Comparison of ENCODE assay signal across 14 mouse cellular contexts in the genomic region with DNA sequence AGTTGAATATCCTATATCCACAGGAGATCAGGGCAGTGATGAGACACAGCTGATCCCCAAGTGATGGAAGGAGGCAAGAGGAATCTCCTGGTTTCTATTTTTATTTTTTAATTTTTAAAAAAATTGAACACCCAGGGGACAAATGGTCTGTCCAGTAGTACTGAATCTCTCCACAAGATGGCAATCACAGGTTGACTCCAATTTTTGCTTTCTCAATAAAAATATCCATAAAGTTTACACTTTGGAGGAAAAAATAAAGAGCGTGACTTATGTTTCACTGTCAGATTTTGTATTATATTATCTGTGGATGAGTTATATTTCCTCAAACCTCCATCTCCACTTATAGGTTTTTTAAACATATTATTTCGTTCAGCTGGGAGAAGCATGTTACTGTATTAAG.
A peak's percentile ranks its signal among the peaks of the same experiment; 100 is the strongest.
DNase-seq lines count a peak whose midpoint lies in the region; ATAC-seq and TF ChIP-seq lines count a peak whose summit lies in the region.
"Had no signal": no experiment of that assay in that cellular context is flagged by ENCODE, and none has a peak within 500 bp of the region (broad histone marks: within the 10 kb centered on the region; RNA-seq: fewer than 3 reads in every experiment).

No protein-coding gene starts in this region.

- peak; percentile 18; the same call in 1 of the 2 replicates for TF ChIP-seq CTCF in gastrocnemius, adult 2 months (IDR thresholded peaks at IDR 0.05)
- TF ChIP-seq CTCF in CH12.LX (conservative IDR thresholded peaks at IDR 0.05 in 1 of 2, IDR thresholded peaks at IDR 0.05 in 1 of 2; ENCODE audit: low read depth in 2 of 2, low read length in 2 of 2) = peak in 1 of 2 experiments; percentile 65; a peak in 3 of 4 replicates

- no peaks in the 10 kb centered on the region for H3K79me2 ChIP-seq in CH12.LX (replicated peaks; ENCODE audit: control insufficient read depth, extremely low read depth, insufficient read depth, poor library complexity, severe bottlenecking)

- no peak for DNase-seq in gastrocnemius, adult 2 months
- no peak for DNase-seq in gastrocnemius, postnatal 4 days (ENCODE audit: low spot score in 2 of 2)
- DNase-seq in limb, embryonic 14.5 days (ENCODE audit: low spot score) = peak; percentile 36
- no peak for DNase-seq in limb, embryonic 10.5 days (ENCODE audit: low spot score)
- DNase-seq in CH12.LX (ENCODE audit: extremely low read depth) = peak; percentile 26
- DNase-seq in NIH3T3 (ENCODE audit: low read depth) = peak; percentile 68
- no peak for DNase-seq in spleen, postnatal 36 days (ENCODE audit: low spot score in 2 of 2)
- DNase-seq: adrenal gland, adult 8-10 months; cerebellum, adult 8-10 months; gastrocnemius, postnatal 14 days; kidney, adult 11 months; layer of hippocampus, adult 9-11 months had no signal

- peak; percentile 76 for TF ChIP-seq RAD21 in CH12.LX (IDR thresholded peaks at IDR 0.05; ENCODE audit: low read depth, low read length)

- no peak for TF ChIP-seq EP300 in CH12.LX (IDR thresholded peaks at IDR 0.05; ENCODE audit: low read length)

- H3K4me3 ChIP-seq in gastrocnemius, adult 2 months = no peak overlapping the region
- no peak overlapping the region for H3K4me3 ChIP-seq in limb, embryonic 14.5 days (replicated peaks; ENCODE audit: low read length)
- H3K4me3 ChIP-seq in limb, embryonic 10.5 days = no peak overlapping the region
- no peak overlapping the region for H3K4me3 ChIP-seq in CH12.LX (replicated peaks in 1 of 3; ENCODE audit: low read depth in 2 of 3, low read length in 2 of 3, poor library complexity in 1 of 3)

- H3K36me3 ChIP-seq in limb, embryonic 14.5 days (ENCODE audit: control insufficient read depth, insufficient read depth, low read length) = no peaks in the 10 kb centered on the region
- H3K36me3 ChIP-seq in limb, embryonic 10.5 days = no peaks in the 10 kb centered on the region
- no peaks in the 10 kb centered on the region for H3K36me3 ChIP-seq in CH12.LX (replicated peaks in 1 of 2; ENCODE audit: control insufficient read depth in 1 of 2, insufficient read depth in 1 of 2, low read length in 1 of 2)
- H3K36me3 ChIP-seq: G1E had no signal

- in situ Hi-C loops in CH12.LX (cut with MboI; ENCODE audit: low pct_ligation_motif_present, low pct_unique_long_range_greater_than_20kb, low sequenced_read_pairs) = loop anchor here (25.0 kb wide), 1 partner anchor 173 kb away; no protein-coding TSS in a partner anchor

- WGBS in limb, embryonic 14.5 days = 32% methylated on average over 2 of the region's 2 CpGs
- 74% methylated on average over 2 of the region's 2 CpGs for WGBS in limb, embryonic 10.5 days

- H3K27ac ChIP-seq in gastrocnemius, adult 2 months = no peak overlapping the region
- no peak overlapping the region for H3K27ac ChIP-seq in limb, embryonic 14.5 days (replicated peaks; ENCODE audit: low read depth, low read length)
- H3K27ac ChIP-seq in limb, embryonic 10.5 days = no peak overlapping the region
- H3K27ac ChIP-seq in CH12.LX (ENCODE audit: insufficient read depth, low read depth) = no peak overlapping the region
- H3K27ac ChIP-seq: liver, embryonic 14.5 days had no signal

- H3K9me3 ChIP-seq in limb, embryonic 14.5 days (ENCODE audit: control insufficient read depth, low read length) = no peaks in the 10 kb centered on the region
- H3K9me3 ChIP-seq in limb, embryonic 10.5 days (replicated peaks) = no peaks in the 10 kb centered on the region
- H3K9me3 ChIP-seq in CH12.LX (replicated peaks; ENCODE audit: low read length) = no peaks in the 10 kb centered on the region
- H3K9me3 ChIP-seq: G1E had no signal

- H3K4me2 ChIP-seq in limb, embryonic 14.5 days (replicated peaks; ENCODE audit: low read depth, low read length, severe bottlenecking) = no peak overlapping the region
- no peak overlapping the region for H3K4me2 ChIP-seq in CH12.LX (ENCODE audit: insufficient read depth, low read depth, poor library complexity, severe bottlenecking)

- no peak for TF ChIP-seq POLR2A in limb, embryonic 14.5 days (IDR thresholded peaks at IDR 0.05; ENCODE audit: borderline replicate concordance, extremely low read depth, insufficient read depth, insufficient read length)
- TF ChIP-seq POLR2A in CH12.LX (IDR thresholded peaks at IDR 0.05; ENCODE audit: low read depth, low read length) = no peak

- dilution Hi-C loops in CH12.LX (cut with MboI; ENCODE audit: extremely low pct_ligation_motif_present, extremely low pct_unique_long_range_greater_than_20kb, low sequenced_read_pairs) = no loop called here

- no peak overlapping the region for H3K9ac ChIP-seq in limb, embryonic 14.5 days (ENCODE audit: low read depth, low read length, severe bottlenecking)
- no peak overlapping the region for H3K9ac ChIP-seq in CH12.LX (ENCODE audit: insufficient read depth, low read depth)
- H3K9ac ChIP-seq: liver, embryonic 14.5 days had no signal

- no peak for ATAC-seq in limb, embryonic 14.5 days (ENCODE audit: low FRiP score, low read depth)

- intact Hi-C loops in gastrocnemius, adult 2 months (cut with DNase I) = no loop called here

- no peaks in the 10 kb centered on the region for H3K4me1 ChIP-seq in limb, embryonic 14.5 days (ENCODE audit: control insufficient read depth, insufficient read depth, low read length)
- H3K4me1 ChIP-seq in limb, embryonic 10.5 days = 0 out of 2 replicates have a peak, but pooled peaks cover 3% of the 10 kb centered on the region
- H3K4me1 ChIP-seq in CH12.LX (ENCODE audit: control insufficient read depth in 1 of 2, insufficient read depth in 2 of 2) = 0 out of 4 replicates have a peak, but pooled peaks cover 0 to 3% of the 10 kb centered on the region in 2 experiments

- no peaks in the 10 kb centered on the region for H3K27me3 ChIP-seq in limb, embryonic 14.5 days (ENCODE audit: control insufficient read depth, insufficient read depth, low read length)
- H3K27me3 ChIP-seq in limb, embryonic 10.5 days (ENCODE audit: low read depth, poor library complexity, severe bottlenecking) = no peaks in the 10 kb centered on the region
- no peaks in the 10 kb centered on the region for H3K27me3 ChIP-seq in CH12.LX (replicated peaks)

TF ChIP-seq in CH12.LX, 34 proteins besides CTCF, POLR2A, EP300 and RAD21:
- TF ChIP-seq ZNF384 (IDR thresholded peaks at IDR 0.05; ENCODE audit: low read depth, low read length) (peak; percentile 82), MAFK (IDR thresholded peaks at IDR 0.05; ENCODE audit: insufficient replicate concordance, low read length) (0 out of 2 replicates have a peak, but pooled peaks have one; percentile 16), SMC3 (IDR thresholded peaks at IDR 0.05; ENCODE audit: low read depth, low read length) (peak; percentile 67), IRF4 (IDR thresholded peaks at IDR 0.05; ENCODE audit: low read depth, low read length) (no peak)

Comparison
In these comparisons a context has a peak if more than half of its experiments do, and no peak if none do; other contexts are left out.
1. DNase-seq: peak in limb, embryonic 14.5 days (single experiment), CH12.LX (single experiment) and NIH3T3 (single experiment); none in gastrocnemius, adult 2 months (single experiment), gastrocnemius, postnatal 4 days (0 of 2), limb, embryonic 10.5 days (single experiment) and spleen, postnatal 36 days (0 of 2).